Mouse (Mus musculus) hindbrain, embryonic 12.5 days (tissue): ENCODE results near the gene Olfr298. TPM values are rescaled to one million over a fixed set of nuclear protein-coding genes. Genes with fewer than 3 reads are reported as not detected.

Experiments
- ATAC-seq: fragments of 200-750 bp; cut with Nextera tagmentation; 2 replicates; pipeline ENCODE4 v1.8.0; 2017; ENCODE audit warnings: moderate TSS enrichment; ENCODE audit not compliant: low FRiP score
- H3K27ac ChIP-seq: fragments of 300-500 bp; sonication (generic); 2 replicates; pipeline ENCODE4 v1.5.1; 2016; ENCODE audit warnings: mild to moderate bottlenecking
- H3K27me3 ChIP-seq: fragments of 300-500 bp; sonication (generic); 2 replicates; pipeline ENCODE4 v1.6.1; 2016; ENCODE audit warnings: mild to moderate bottlenecking
- H3K36me3 ChIP-seq: fragments of 300-500 bp; sonication (generic); 2 replicates; pipeline ENCODE4 v1.6.1; 2016; ENCODE audit warnings: mild to moderate bottlenecking
- H3K4me1 ChIP-seq: fragments of 300-500 bp; sonication (generic); 2 replicates; pipeline ENCODE4 v1.6.1; 2016
- H3K4me2 ChIP-seq: fragments of 300-500 bp; sonication (generic); replicated peaks from 2 replicates; pipeline ENCODE4 v1.6.1; 2016; ENCODE audit warnings: mild to moderate bottlenecking
- H3K4me3 ChIP-seq: fragments of 300-500 bp; sonication (generic); 2 replicates; pipeline ENCODE4 v1.5.1; 2016; ENCODE audit warnings: mild to moderate bottlenecking
- H3K9ac ChIP-seq: fragments of 300-500 bp; sonication (generic); 2 replicates; pipeline ENCODE4 v1.6.1; 2016; ENCODE audit warnings: mild to moderate bottlenecking, moderate library complexity
- H3K9me3 ChIP-seq: fragments of 300-500 bp; sonication (generic); replicated peaks from 2 replicates; pipeline ENCODE4 v1.6.1; 2016; ENCODE audit warnings: mild to moderate bottlenecking
- WGBS: fragments of 180-500 bp; shearing (Covaris S2); methylation state at CpG from one replicate; pipeline ENCODE4 v1.1.7; 2016; 5-methylcytosine and 5-hydroxymethylcytosine counted together
- polyA plus RNA-seq: library from polyadenylated mRNA; unstranded; fragments of >200 nt; fragmentation: Nextera tagmentation; extraction: Ambion mirVana; gene quantifications from 2 replicates; pipeline ENCODE4 v1.2.1, GENCODE M21; 2016

Gene Olfr298
- not detected in 2 replicates for polyA plus RNA-seq

GRCm38 (mm10) chr7:86492384-86492783, at the start of gene Olfr298:
Gene Olfr298, minus strand, starts transcription at chr7:86492484.
- WGBS, result 86% methylated on average over 1 of the region's 1 CpGs
- no peaks in the 10 kb centered on the region for H3K27me3 ChIP-seq
- H3K4me2 ChIP-seq, result no peak within 1 kb of the TSS
- ATAC-seq, result no peak
- no peak within 1 kb of the TSS for H3K4me3 ChIP-seq
- H3K4me1 ChIP-seq, result no peaks in the 10 kb centered on the region
- H3K27ac ChIP-seq, result no peak within 1 kb of the TSS
- no peaks in the 10 kb centered on the region for H3K36me3 ChIP-seq
- no peaks in the 10 kb centered on the region for H3K9me3 ChIP-seq
- no peak within 1 kb of the TSS for H3K9ac ChIP-seq

DNA sequence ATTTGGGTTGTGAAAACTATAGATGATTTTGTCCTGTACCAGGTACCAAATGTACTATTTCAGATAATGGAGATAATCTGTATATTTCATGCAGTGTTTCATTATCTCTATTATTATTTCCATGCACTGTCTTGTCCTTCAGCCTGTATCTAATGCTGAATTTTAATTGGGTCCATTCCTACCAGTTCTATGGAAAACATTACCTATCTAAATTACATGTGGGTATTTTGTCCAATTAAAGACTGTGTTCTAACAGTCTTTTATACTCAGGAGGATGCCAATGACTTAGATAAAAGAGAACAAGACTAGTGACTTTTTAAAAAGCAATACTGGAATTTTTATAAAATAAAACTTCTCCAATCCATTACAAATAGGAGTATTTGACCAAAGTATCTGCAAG, 27.4 kb upstream of the Olfr298 start, which contains the start of gene Olfr297:
Olfr297 (plus strand) TSS at position 301 of the 400 bp plus-strand sequence.
- Histone ChIP-seq H3K36me3 (no peaks in the 10 kb centered on the region), H3K4me3 (no peak within 1 kb of the TSS), H3K4me1 (no peaks in the 10 kb centered on the region), H3K27ac (no peak within 1 kb of the TSS), H3K27me3 (no peaks in the 10 kb centered on the region), H3K4me2 (no peak within 1 kb of the TSS), H3K9ac (no peak within 1 kb of the TSS), H3K9me3 (no peaks in the 10 kb centered on the region)
- no peak for ATAC-seq

- 89% methylated on average over 1 of the region's 1 CpGs for WGBS
- Histone ChIP-seq H3K4me1 (no peaks in the 10 kb centered on the region), H3K9me3 (no peaks in the 10 kb centered on the region), H3K9ac (no peak within 1 kb of the TSS), H3K36me3 (no peaks in the 10 kb centered on the region), H3K4me2 (no peak within 1 kb of the TSS), H3K27me3 (no peaks in the 10 kb centered on the region), H3K4me3 (no peak within 1 kb of the TSS), H3K27ac (no peak within 1 kb of the TSS)
- ATAC-seq, result no peak
Measured at GRCm38 (mm10) chr7:86459621-86460020, 32.7 kb downstream of the Olfr298 start, which contains the start of gene Olfr299. Gene Olfr299, plus strand, starts transcription at chr7:86459921.

Other genes starting within 250 kb of the Olfr298 start
- gene Vmn2r76, start 246.2 kb downstream of the Olfr298 start, polyA plus RNA-seq, result not detected in 2 replicates
- not detected in 2 replicates for gene Olfr310, start 215.3 kb downstream of the Olfr298 start, polyA plus RNA-seq
- gene Olfr309, start 178.8 kb downstream of the Olfr298 start, polyA plus RNA-seq, result not detected in 2 replicates
- not detected in 2 replicates for gene Olfr308, start 166.9 kb downstream of the Olfr298 start, polyA plus RNA-seq
- gene Olfr307, start 154.9 kb downstream of the Olfr298 start, polyA plus RNA-seq, result not detected in 2 replicates
- not detected in 2 replicates for gene Olfr305, start 125.6 kb downstream of the Olfr298 start, polyA plus RNA-seq
- gene Olfr304, start 105.8 kb downstream of the Olfr298 start, polyA plus RNA-seq, result not detected in 2 replicates
- gene Olfr303, start 94.7 kb downstream of the Olfr298 start, polyA plus RNA-seq, result not detected in 2 replicates
- not detected in 2 replicates for gene Olfr301, start 88.6 kb downstream of the Olfr298 start, polyA plus RNA-seq
- not detected in 2 replicates for gene Olfr299, start 32.6 kb downstream of the Olfr298 start, polyA plus RNA-seq
- not detected in 2 replicates for gene Olfr297, start 27.5 kb upstream of the Olfr298 start, polyA plus RNA-seq
- gene Olfr295, start 91.4 kb upstream of the Olfr298 start, polyA plus RNA-seq, result not detected in 2 replicates
- not detected in 2 replicates for gene Olfr294, start 124.2 kb upstream of the Olfr298 start, polyA plus RNA-seq
- not detected in 2 replicates for gene Olfr293, start 156.6 kb upstream of the Olfr298 start, polyA plus RNA-seq
- not detected in 2 replicates for gene Olfr292, start 195.8 kb upstream of the Olfr298 start, polyA plus RNA-seq